Mouse (Mus musculus) frontal cortex, postnatal 25 days (tissue): ENCODE measurements at regions not wholly inside any gene's neighbourhood (a gene's known extent, or its start where the extent isn't known, plus 50 kb on each side); places are given as distances from the start of the nearest gene placed in this dataset.

Source experiments
- DNase-seq, 2 experiments: peaks; one replicate each; pipeline ENCODE4 v3.0.0; 2022; ENCODE audit warnings: low spot score in 2 of 2

GRCm38 (mm10) chr9:113302429-113302828 lies 405.6 kb downstream of the Pdcd6ip start:
- DNase-seq: no peak

- no peak for DNase-seq
Measured at GRCm38 (mm10) chr9:113300846-113301245, 407.2 kb downstream of the Pdcd6ip start.

GRCm38 (mm10) chr9:113299900-113300299 lies 408.2 kb downstream of the Pdcd6ip start:
- DNase-seq: no peak

GRCm38 (mm10) chr9:113295850-113296467 lies 412.1 kb downstream of the Pdcd6ip start:
- no peak for DNase-seq

- DNase-seq: no peak
Measured at GRCm38 (mm10) chr9:113287397-113287796, 420.7 kb downstream of the Pdcd6ip start.

GRCm38 (mm10) chr9:113283244-113283643 lies 424.8 kb downstream of the Pdcd6ip start:
- no peak for DNase-seq

GRCm38 (mm10) chr9:113270595-113270994 lies 437.5 kb downstream of the Pdcd6ip start:
- DNase-seq: no peak

- DNase-seq: no peak
Measured at GRCm38 (mm10) chr9:113267696-113268095, 440.4 kb downstream of the Pdcd6ip start.

GRCm38 (mm10) chr9:113263636-113264035 lies 444.4 kb downstream of the Pdcd6ip start:
- peak; percentile 57 to 60 for DNase-seq

GRCm38 (mm10) chr9:113260296-113260695 lies 447.8 kb downstream of the Pdcd6ip start:
- DNase-seq: no peak

- DNase-seq: no peak
Measured at GRCm38 (mm10) chr9:113258556-113258955, 449.5 kb downstream of the Pdcd6ip start.

- DNase-seq: peak in 1 of 2 experiments; percentile 27
Measured at GRCm38 (mm10) chr9:113248703-113249274, 459.3 kb downstream of the Pdcd6ip start.

- peak in 1 of 2 experiments; percentile 39 for DNase-seq
Measured at GRCm38 (mm10) chr9:113247950-113248349, 460.1 kb downstream of the Pdcd6ip start.

GRCm38 (mm10) chr9:113243870-113244269 lies 464.2 kb downstream of the Pdcd6ip start:
- DNase-seq: no peak

- no peak for DNase-seq
Measured at GRCm38 (mm10) chr9:113233370-113233769, 474.7 kb downstream of the Pdcd6ip start.

GRCm38 (mm10) chr9:113229391-113229790 lies 478.7 kb downstream of the Pdcd6ip start:
- no peak for DNase-seq

- DNase-seq: no peak
Measured at GRCm38 (mm10) chr9:113213930-113214329, 494.1 kb downstream of the Pdcd6ip start.

GRCm38 (mm10) chr9:113212389-113212788 lies 495.7 kb downstream of the Pdcd6ip start:
- no peak for DNase-seq

GRCm38 (mm10) chr9:113208181-113208580 lies 499.9 kb downstream of the Pdcd6ip start:
- DNase-seq: no peak

- DNase-seq: no peak
Measured at GRCm38 (mm10) chr9:113199241-113199640, 508.8 kb downstream of the Pdcd6ip start.

- DNase-seq: no peak
Measured at GRCm38 (mm10) chr9:113195556-113195955, 512.5 kb downstream of the Pdcd6ip start.

- DNase-seq: no peak
Measured at GRCm38 (mm10) chr9:113192773-113193172, 515.3 kb downstream of the Pdcd6ip start.

GRCm38 (mm10) chr9:113191163-113191562 lies 516.9 kb downstream of the Pdcd6ip start:
- no peak for DNase-seq

- DNase-seq: no peak
Measured at GRCm38 (mm10) chr9:113181182-113181581, 526.9 kb downstream of the Pdcd6ip start.
